Mouse (Mus musculus) limb, embryonic 14.5 days (tissue): Measurements from ENCODE around the gene Rrnad1. TPM values are rescaled to one million over a fixed set of nuclear protein-coding genes. Genes with fewer than 3 reads are reported as not detected.

ENCODE experiments used
- ATAC-seq: fragments of 200-750 bp; cut with Nextera tagmentation; 2 replicates; pipeline ENCODE4 v1.8.0; 2017; ENCODE audit warnings: low read depth, moderate number of reproducible peaks, moderate TSS enrichment; ENCODE audit not compliant: low FRiP score
- DNase-seq: peaks from one replicate; pipeline ENCODE4 v3.0.0-alpha.2; 2015; ENCODE audit warnings: low spot score
- H3K27ac ChIP-seq: fragments of 300-500 bp; sonication (generic); replicated peaks from 2 replicates; pipeline ENCODE4 v1.5.1; 2014; ENCODE audit warnings: low read depth, mild to moderate bottlenecking, low read length, moderate library complexity, mixed read lengths
- H3K27me3 ChIP-seq: fragments of 300-500 bp; sonication (generic); 2 replicates; pipeline ENCODE4 v1.6.1; 2014; ENCODE audit warnings: low read length, mixed read lengths; ENCODE audit not compliant: control insufficient read depth, insufficient read depth
- H3K36me3 ChIP-seq: fragments of 300-500 bp; sonication (generic); 2 replicates; pipeline ENCODE4 v1.6.1; 2014; ENCODE audit warnings: mild to moderate bottlenecking, low read length, moderate library complexity, mixed read lengths; ENCODE audit not compliant: control insufficient read depth, insufficient read depth
- H3K4me1 ChIP-seq: fragments of 300-500 bp; sonication (generic); 2 replicates; pipeline ENCODE4 v1.6.1; 2014; ENCODE audit warnings: antibody characterized with exemption, low read length, mixed read lengths; ENCODE audit not compliant: control insufficient read depth, insufficient read depth
- H3K4me2 ChIP-seq: fragments of 300-500 bp; sonication (generic); replicated peaks from 2 replicates; pipeline ENCODE4 v1.6.1; 2014; ENCODE audit warnings: low read depth, mild to moderate bottlenecking, low read length, moderate library complexity; ENCODE audit not compliant: severe bottlenecking
- H3K4me3 ChIP-seq: fragments of 300-500 bp; sonication (generic); replicated peaks from 2 replicates; pipeline ENCODE4 v1.5.1; 2014; ENCODE audit warnings: low read length
- H3K9ac ChIP-seq: fragments of 300-500 bp; sonication (generic); 2 replicates; pipeline ENCODE4 v1.6.1; 2014; ENCODE audit warnings: mild to moderate bottlenecking, low read depth, low read length, moderate library complexity; ENCODE audit not compliant: severe bottlenecking
- H3K9me3 ChIP-seq: fragments of 300-500 bp; sonication (generic); 2 replicates; pipeline ENCODE4 v1.6.1; 2016; ENCODE audit warnings: low read length; ENCODE audit not compliant: control insufficient read depth
- POLR2A ChIP-seq: fragments of 200-500 bp; IDR thresholded peaks from 2 replicates; pipeline ENCODE4 v1.8.0; 2012; ENCODE audit warnings: inconsistent platforms, mild to moderate bottlenecking, moderate library complexity, borderline replicate concordance; ENCODE audit not compliant: insufficient read depth, insufficient read length; ENCODE audit errors: extremely low read depth
- WGBS: fragments of 180-500 bp; shearing (Covaris S2); extraction: QIAGEN DNeasy Blood & Tissue Kit; methylation state at CpG from one replicate; pipeline ENCODE4 v1.1.7; 2014; 5-methylcytosine and 5-hydroxymethylcytosine counted together
- polyA plus RNA-seq, 2 experiments: library from polyadenylated mRNA; depleted of rRNA in 1 of 2; stranded (reverse) in 1 of 2; unstranded in 1 of 2; fragments of >200 nt; fragmentation: Nextera tagmentation in 1 of 2; extraction: Ambion mirVana in 1 of 2; gene quantifications; 2 replicates each; pipeline versions ENCODE4 v1.2.1 to v1.2.3; 2012 to 2014

Rrnad1 gene
- polyA plus RNA-seq, 2 experiments: 15.6 to 53.6 TPM

DNA sequence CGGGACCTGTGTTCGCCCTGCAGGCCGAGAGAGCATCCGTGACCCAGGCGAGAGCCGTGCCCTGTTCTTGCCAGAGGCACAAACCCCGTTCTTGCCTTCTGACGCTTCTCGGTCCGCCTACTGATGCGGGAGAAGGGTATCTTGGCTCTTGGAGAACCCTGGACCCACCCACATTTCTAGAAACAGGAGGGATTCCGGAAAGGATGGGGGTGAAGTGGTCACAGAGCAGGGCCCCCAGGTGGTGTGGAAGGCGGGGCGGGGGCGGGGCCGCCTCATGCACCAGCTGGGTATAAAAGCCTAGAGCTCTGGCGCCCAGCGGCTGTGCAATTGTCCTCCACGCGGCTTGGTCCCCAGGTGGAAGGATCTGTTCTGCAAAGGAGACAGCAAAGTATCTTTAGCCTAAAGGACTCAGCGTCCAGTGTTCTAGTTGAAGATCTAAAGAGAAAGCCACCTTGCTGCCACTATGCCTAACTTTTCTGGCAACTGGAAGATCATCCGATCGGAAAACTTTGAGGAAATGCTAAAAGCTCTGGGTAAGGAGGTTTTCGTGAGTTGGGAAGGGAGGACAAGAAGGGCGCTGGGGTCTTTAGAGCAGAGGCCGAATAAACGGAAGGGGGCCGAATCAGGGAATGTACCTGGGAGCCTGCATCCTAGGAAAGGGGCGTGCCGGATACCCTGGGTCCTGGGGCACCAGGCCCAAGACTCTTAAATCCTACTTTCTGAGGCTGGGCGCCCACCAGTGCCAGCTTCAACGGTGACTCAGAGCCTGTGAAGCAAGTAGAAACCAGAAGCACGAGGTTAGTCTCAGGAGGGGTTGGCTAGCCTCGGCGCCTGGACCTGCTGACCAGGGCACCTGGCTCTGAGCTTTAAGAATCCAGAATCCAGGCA is 18.1 kb upstream of the Rrnad1 start, which contains the start of gene Crabp2:
Gene Crabp2 (plus strand): TSS at position 289 of the 888 bp plus-strand sequence.
- peak within 1 kb of the TSS; percentile 57 for H3K4me3 ChIP-seq

GRCm38 (mm10) chr3:87947811-87948199 is 17.3 kb upstream of the Rrnad1 start:
- H3K4me2 ChIP-seq: peak overlapping the region; percentile 76
- H3K4me3 ChIP-seq: peak overlapping the region; percentile 57
- H3K27ac ChIP-seq: peak overlapping the region; percentile 88
- 2% methylated on average over 17 of the region's 17 CpGs for WGBS
- TF ChIP-seq POLR2A: no peak
- H3K36me3 ChIP-seq: peaks cover 12% of the 10 kb centered on the region
- H3K9ac ChIP-seq: peak overlapping the region; percentile 67
- no peaks in the 10 kb centered on the region for H3K9me3 ChIP-seq
- DNase-seq (no peak), ATAC-seq (no peak)
- H3K27me3 ChIP-seq: no peaks in the 10 kb centered on the region
- H3K4me1 ChIP-seq: peaks cover 76% of the 10 kb centered on the region

More for the DNA sequence above, 18.1 kb upstream of the Rrnad1 start, which contains the start of gene Crabp2:
- ATAC-seq (peak; percentile 49), DNase-seq (peak; percentile 81)
- Histone ChIP-seq H3K36me3 (peaks cover 20% of the 10 kb centered on the region), H3K9me3 (no peaks in the 10 kb centered on the region), H3K27me3 (no peaks in the 10 kb centered on the region), H3K27ac (peak within 1 kb of the TSS; percentile 88), H3K4me2 (peak within 1 kb of the TSS; percentile 76), H3K4me1 (peaks cover 75% of the 10 kb centered on the region), H3K9ac (peak within 1 kb of the TSS; percentile 67)
- peak; percentile 94; the same call in 1 of the 2 replicates for TF ChIP-seq POLR2A
- under 1% methylated on average over 35 of the region's 35 CpGs for WGBS

- peak overlapping the region; percentile 88 for H3K27ac ChIP-seq
- no peak for ATAC-seq
- H3K9ac ChIP-seq: peak overlapping the region; percentile 67
Measured at GRCm38 (mm10) chr3:87947056-87947810, 16.7 kb upstream of the Rrnad1 start.

GRCm38 (mm10) chr3:87946541-87946860 is 16.0 kb upstream of the Rrnad1 start:
- ATAC-seq (0 out of 2 replicates have a peak, but pooled peaks have one; percentile 7), DNase-seq (peak; percentile 62)
- H3K9ac ChIP-seq: peak overlapping the region; percentile 67
- peaks cover 63% of the 10 kb centered on the region for H3K4me1 ChIP-seq
- H3K36me3 ChIP-seq: peaks cover 14% of the 10 kb centered on the region
- 17% methylated on average over 1 of the region's 1 CpGs for WGBS
- no peak for TF ChIP-seq POLR2A
- peak overlapping the region; percentile 88 for H3K27ac ChIP-seq
- H3K4me3 ChIP-seq: no peak overlapping the region
- H3K9me3 ChIP-seq: no peaks in the 10 kb centered on the region
- H3K4me2 ChIP-seq: peak overlapping the region; percentile 76
- no peaks in the 10 kb centered on the region for H3K27me3 ChIP-seq

More at GRCm38 (mm10) chr3:87947056-87947810, 16.7 kb upstream of the Rrnad1 start:
- Histone ChIP-seq H3K36me3 (peaks cover 10% of the 10 kb centered on the region; the same call in 1 of the 2 replicates), H3K4me2 (peak overlapping the region; percentile 76), H3K27me3 (no peaks in the 10 kb centered on the region), H3K4me3 (peak overlapping the region; percentile 57), H3K4me1 (peaks cover 71% of the 10 kb centered on the region), H3K9me3 (no peaks in the 10 kb centered on the region)
- DNase-seq: peak; percentile 21
- no peak for TF ChIP-seq POLR2A
- WGBS: 2% methylated on average over 26 of the region's 26 CpGs
